Mouse (Mus musculus) kidney, postnatal 0 days (tissue): ENCODE results near the gene Hist1h1t. TPM values are rescaled to one million over a fixed set of nuclear protein-coding genes. Genes with fewer than 3 reads are reported as not detected.
"Not testable (repeated sequence)": the region's sequence is repeated elsewhere in the genome, so short reads cannot be mapped to it uniquely, and the experiment has no call there.

Source experiments
- ATAC-seq: fragments of 200-750 bp; cut with Nextera tagmentation; replicated peaks from 2 replicates; pipeline ENCODE4 v1.8.0; 2017; ENCODE audit warnings: low read depth, moderate number of reproducible peaks, moderate TSS enrichment, moderate library complexity; ENCODE audit not compliant: low FRiP score
- DNase-seq: peaks from one replicate; pipeline ENCODE4 v3.0.0-alpha.2; 2016; ENCODE audit warnings: low spot score
- H3K27ac ChIP-seq: fragments of 300-500 bp; sonication (generic); 2 replicates; pipeline ENCODE4 v1.5.1; 2014; ENCODE audit warnings: mild to moderate bottlenecking
- H3K27me3 ChIP-seq: fragments of 300-500 bp; sonication (generic); 2 replicates; pipeline ENCODE4 v1.6.1; 2014; ENCODE audit warnings: low read length, mixed read lengths; ENCODE audit not compliant: insufficient read depth
- H3K36me3 ChIP-seq: fragments of 300-500 bp; sonication (generic); 2 replicates; pipeline ENCODE4 v1.6.1; 2014; ENCODE audit warnings: low read length, mixed read lengths; ENCODE audit not compliant: insufficient read depth
- H3K4me1 ChIP-seq: fragments of 300-500 bp; sonication (generic); replicated peaks from 2 replicates; pipeline ENCODE4 v1.6.1; 2014; ENCODE audit warnings: antibody characterized with exemption, low read length, mixed read lengths; ENCODE audit not compliant: insufficient read depth
- H3K4me2 ChIP-seq: fragments of 300-500 bp; sonication (generic); 2 replicates; pipeline ENCODE4 v1.6.1; 2014; ENCODE audit warnings: mild to moderate bottlenecking, low read length, moderate library complexity, mixed read lengths
- H3K4me3 ChIP-seq: fragments of 300-500 bp; sonication (generic); replicated peaks from 2 replicates; pipeline ENCODE4 v1.5.1; 2014; ENCODE audit warnings: low read depth, low read length
- H3K9ac ChIP-seq: fragments of 300-500 bp; sonication (generic); 2 replicates; pipeline ENCODE4 v1.6.1; 2014; ENCODE audit warnings: low read depth, low read length
- H3K9me3 ChIP-seq: fragments of 300-500 bp; sonication (generic); replicated peaks from 2 replicates; pipeline ENCODE4 v1.6.1; 2016; ENCODE audit warnings: low read length, inconsistent platforms, mixed read lengths
- CTCF ChIP-seq: IDR thresholded peaks from 2 replicates; pipeline ENCODE4 v1.5.1; 2016; ENCODE audit warnings: antibody characterized with exemption, low read depth, mild to moderate bottlenecking, moderate library complexity
- whole genome bisulfite sequencing: fragments of 180-500 bp; shearing (Covaris S2); extraction: QIAGEN DNeasy Blood & Tissue Kit; methylation state at CpG from one replicate; pipeline ENCODE4 v1.1.7; 2014; 5-methylcytosine and 5-hydroxymethylcytosine counted together
- polyA plus RNA-seq: library from polyadenylated mRNA; unstranded; fragments of >200 nt; fragmentation: Nextera tagmentation; extraction: Ambion mirVana; gene quantifications from 2 replicates; pipeline ENCODE4 v1.2.1, GENCODE M21; 2015

Hist1h1t gene
- not detected in 2 replicates for polyA plus RNA-seq

DNA sequence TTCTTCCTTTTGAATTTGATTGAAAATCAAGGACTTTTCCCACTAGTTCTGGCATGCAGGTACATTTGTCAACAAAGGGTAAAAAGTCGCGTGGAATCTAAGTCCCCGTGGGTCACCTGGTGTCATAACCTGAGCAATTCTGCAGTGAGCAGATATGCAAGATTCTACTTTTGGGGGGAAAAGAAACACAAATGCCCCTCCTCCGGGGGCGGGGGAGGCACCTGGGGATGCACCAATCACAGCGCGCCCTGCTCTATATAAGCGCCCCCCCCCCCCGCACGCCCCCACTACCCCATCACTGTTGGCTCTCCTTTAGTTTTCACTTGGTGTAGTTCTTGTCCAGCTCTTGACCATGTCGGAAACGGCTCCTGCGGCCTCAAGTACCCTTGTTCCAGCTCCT lies at the start of gene Hist1h1t:
TSS of gene Hist1h1t (plus strand) at position 301 of the 400 bp plus-strand sequence.
- H3K9ac ChIP-seq = no peak within 1 kb of the TSS
- no peak within 1 kb of the TSS for H3K4me2 ChIP-seq
- no peaks in the 10 kb centered on the region for H3K4me1 ChIP-seq
- H3K36me3 ChIP-seq = no peaks in the 10 kb centered on the region
- H3K27me3 ChIP-seq = no peaks in the 10 kb centered on the region
- peak within 1 kb of the TSS; percentile 19; the same call in 1 of the 2 replicates for H3K27ac ChIP-seq
- no peak within 1 kb of the TSS for H3K4me3 ChIP-seq
- WGBS = 57% methylated on average over 13 of the region's 13 CpGs
- H3K9me3 ChIP-seq = no peaks in the 10 kb centered on the region
- ATAC-seq (no peak), DNase-seq (no peak)
- no peak for TF ChIP-seq CTCF

DNA sequence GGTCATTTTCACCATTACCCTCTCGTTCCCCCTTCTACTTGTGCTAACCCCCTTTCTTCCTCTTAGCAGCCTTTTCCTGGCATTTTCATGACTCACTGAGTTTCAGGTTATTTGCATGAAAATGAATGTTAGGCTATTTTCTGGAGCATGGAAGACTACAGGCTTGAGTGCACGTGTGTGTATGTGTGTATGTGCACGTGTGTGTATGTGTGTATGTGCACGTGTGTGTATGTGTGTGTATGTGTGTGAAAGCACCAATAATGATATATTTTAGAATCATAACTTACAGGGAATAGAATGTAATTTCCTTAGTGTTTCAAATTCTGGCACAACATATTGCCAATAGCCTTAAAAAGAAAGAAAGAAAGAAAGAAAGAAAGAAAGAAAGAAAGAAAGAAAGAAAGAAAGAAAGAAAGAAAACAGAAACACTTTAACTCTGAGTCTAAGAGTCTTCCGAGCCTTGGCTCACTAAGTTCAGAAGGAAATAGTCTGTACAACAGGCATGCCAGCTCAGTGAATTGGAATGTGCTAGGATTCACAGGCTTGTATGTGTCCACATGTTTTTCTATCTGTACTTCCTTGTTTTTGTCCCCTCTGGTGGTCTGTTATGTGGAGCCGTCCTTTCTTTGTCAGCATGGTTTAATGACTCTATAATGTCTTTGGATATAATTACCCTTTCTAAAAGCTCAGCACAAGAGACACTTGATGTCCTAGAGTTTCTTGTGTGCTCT lies 35.8 kb upstream of the Hist1h1t start:
- Histone ChIP-seq H3K9me3 (no peaks in the 10 kb centered on the region), H3K4me2 (no peak overlapping the region), H3K9ac (no peak overlapping the region), H3K4me1 (0 out of 2 replicates have a peak, but pooled peaks cover 5% of the 10 kb centered on the region), H3K4me3 (no peak overlapping the region), H3K27ac (no peak overlapping the region), H3K27me3 (no peaks in the 10 kb centered on the region), H3K36me3 (no peaks in the 10 kb centered on the region)
- ATAC-seq (no peak), DNase-seq (peak; percentile 61)
- 56% methylated on average over 6 of the region's 6 CpGs for WGBS
- TF ChIP-seq CTCF = no peak

DNA sequence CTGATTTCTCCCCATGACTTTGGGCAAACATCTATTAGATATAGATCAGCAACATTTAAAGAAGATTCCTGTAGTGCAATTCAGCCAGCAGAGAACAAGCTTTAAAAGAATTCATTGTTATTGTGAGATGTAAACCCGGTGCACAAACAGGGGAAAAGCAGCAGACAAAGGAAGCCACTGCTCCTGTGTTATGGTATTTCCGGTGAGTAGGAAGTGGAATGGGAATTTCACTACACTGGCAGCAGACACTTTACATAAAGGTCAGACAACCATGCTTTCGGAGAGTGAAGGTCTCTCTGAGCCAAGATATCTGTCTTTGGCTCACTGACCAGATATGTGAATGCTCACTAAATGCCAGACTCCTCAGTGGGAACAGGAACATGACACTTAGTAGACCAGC lies 33.1 kb upstream of the Hist1h1t start:
- Histone ChIP-seq H3K27ac (no peak overlapping the region), H3K9ac (no peak overlapping the region), H3K4me2 (no peak overlapping the region), H3K4me3 (no peak overlapping the region), H3K36me3 (no peaks in the 10 kb centered on the region), H3K27me3 (no peaks in the 10 kb centered on the region), H3K4me1 (0 out of 2 replicates have a peak, but pooled peaks cover 5% of the 10 kb centered on the region), H3K9me3 (no peaks in the 10 kb centered on the region)
- TF ChIP-seq CTCF = no peak
- WGBS = 64% methylated on average over 3 of the region's 3 CpGs
- ATAC-seq (no peak), DNase-seq (no peak)

DNA sequence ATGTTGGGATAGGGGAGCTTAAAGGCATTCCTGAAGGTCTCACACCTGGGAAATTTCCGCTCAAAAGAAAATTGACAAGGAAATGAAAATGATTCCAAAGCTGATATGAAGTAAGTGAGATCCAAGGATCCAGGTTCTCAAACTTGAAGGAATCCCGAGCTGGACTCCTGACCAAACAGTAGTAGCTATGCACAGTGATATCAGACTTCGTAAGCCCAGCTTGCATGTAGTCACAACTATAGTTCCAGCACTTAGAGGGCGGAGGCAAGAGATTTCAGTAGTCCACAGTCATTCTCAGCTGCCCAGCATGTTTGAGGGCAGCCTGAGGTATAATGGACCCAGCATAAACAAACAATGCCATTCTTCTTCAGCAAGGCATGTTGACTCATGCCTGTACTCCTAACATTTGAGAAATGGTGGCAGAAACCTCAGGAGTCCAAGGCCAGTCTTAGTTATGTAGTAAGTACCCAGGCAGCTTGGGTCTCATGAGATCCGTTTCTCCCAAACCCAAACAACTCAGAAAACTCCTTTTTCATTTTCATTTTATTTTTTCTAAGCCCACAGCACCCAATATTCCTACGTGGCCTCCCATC lies 13.5 kb upstream of the Hist1h1t start:
- ATAC-seq = no peak
- H3K36me3 ChIP-seq = no peaks in the 10 kb centered on the region
- no peak for DNase-seq
- H3K9ac ChIP-seq = no peak overlapping the region
- H3K27me3 ChIP-seq = no peaks in the 10 kb centered on the region
- peak overlapping the region; percentile 56; the same call in 1 of the 2 replicates for H3K4me2 ChIP-seq
- H3K4me3 ChIP-seq = no peak overlapping the region
- 0 out of 2 replicates have a peak, but pooled peaks cover 5% of the 10 kb centered on the region for H3K4me1 ChIP-seq
- H3K27ac ChIP-seq = no peak overlapping the region
- H3K9me3 ChIP-seq = no peaks in the 10 kb centered on the region
- no peak for TF ChIP-seq CTCF
- 83% methylated on average over 6 of the region's 6 CpGs for WGBS

DNA sequence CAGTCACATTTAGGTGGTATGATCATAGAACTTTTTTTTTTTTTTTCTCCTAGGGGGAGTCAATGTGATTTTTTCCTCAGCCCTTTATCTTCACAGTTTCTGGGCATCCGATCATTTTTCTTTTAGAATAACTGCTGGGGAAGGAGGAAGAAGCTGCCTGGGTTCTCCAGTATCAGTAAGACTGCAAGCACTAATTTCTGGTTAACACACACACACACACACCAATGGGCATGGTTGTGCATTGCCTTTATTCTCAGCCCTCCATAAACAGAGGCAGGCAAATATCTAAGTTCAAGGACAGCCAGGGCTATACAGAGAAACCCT lies 13.0 kb upstream of the Hist1h1t start:
- Histone ChIP-seq H3K27me3 (no peaks in the 10 kb centered on the region), H3K9me3 (no peaks in the 10 kb centered on the region), H3K4me3 (peak overlapping the region; percentile 39), H3K27ac (peak overlapping the region; percentile 98; the same call in 1 of the 2 replicates), H3K4me2 (peak overlapping the region; percentile 56), H3K36me3 (no peaks in the 10 kb centered on the region), H3K4me1 (0 out of 2 replicates have a peak, but pooled peaks cover 5% of the 10 kb centered on the region), H3K9ac (peak overlapping the region; percentile 57; the same call in 1 of the 2 replicates)
- TF ChIP-seq CTCF = no peak
- no peak for ATAC-seq
- no peak for DNase-seq
- WGBS = 47% methylated on average over 1 of the region's 1 CpGs

DNA sequence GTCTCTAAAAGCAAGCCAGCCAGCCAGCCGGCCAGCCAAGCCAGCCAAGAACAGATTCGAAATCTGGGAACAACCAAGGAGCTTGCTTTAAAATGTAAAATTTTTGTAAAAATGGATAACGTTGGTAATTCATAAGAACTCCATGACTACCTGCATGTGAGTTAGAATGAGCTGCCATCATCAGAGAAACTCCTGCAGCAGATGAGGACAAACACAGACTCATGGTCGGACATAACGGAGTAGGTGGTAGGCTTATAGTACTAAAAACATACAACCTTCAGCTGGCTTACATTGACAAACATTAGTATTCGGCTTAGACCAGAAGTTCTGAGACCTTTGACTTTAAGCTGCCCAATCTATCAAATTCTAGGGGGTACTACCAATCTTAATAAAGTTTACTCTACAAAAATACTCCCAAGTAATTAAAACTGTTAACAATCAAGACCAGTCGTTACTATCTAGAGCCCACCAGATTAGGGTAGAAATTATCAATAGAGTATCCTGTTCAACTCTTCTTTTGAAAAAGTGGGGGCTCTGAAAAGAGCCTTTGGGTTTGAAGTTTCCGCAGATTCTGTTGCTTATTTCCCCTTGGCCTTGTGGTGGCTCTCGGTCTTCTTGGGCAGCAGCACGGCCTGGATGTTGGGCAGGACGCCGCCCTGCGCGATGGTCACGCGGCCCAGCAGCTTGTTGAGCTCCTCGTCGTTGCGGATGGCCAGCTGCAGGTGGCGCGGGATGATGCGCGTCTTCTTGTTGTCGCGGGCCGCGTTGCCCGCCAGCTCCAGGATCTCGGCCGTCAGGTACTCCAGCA lies 12.5 kb upstream of the Hist1h1t start:
- WGBS = 11% methylated on average over 13 of the region's 30 CpGs
- peak overlapping the region; percentile 57; the same call in 1 of the 2 replicates for H3K9ac ChIP-seq
- peak overlapping the region; percentile 98 for H3K27ac ChIP-seq
- peak overlapping the region; percentile 39 for H3K4me3 ChIP-seq
- not testable (repeated sequence) for DNase-seq, H3K4me1 ChIP-seq, H3K27me3 ChIP-seq, H3K9me3 ChIP-seq, H3K36me3 ChIP-seq
- ATAC-seq = peak; percentile 55
- H3K4me2 ChIP-seq = peak overlapping the region; percentile 56
